Mouse (Mus musculus) midbrain, postnatal 0 days (tissue): ENCODE results near the gene Ctrc. TPM values are rescaled to one million over a fixed set of nuclear protein-coding genes. Genes with fewer than 3 reads are reported as not detected.

ENCODE experiments used
- ATAC-seq: fragments of 200-750 bp; cut with Nextera tagmentation; 2 replicates; pipeline ENCODE4 v1.8.0; 2017; ENCODE audit warnings: moderate number of reproducible peaks, mild to moderate bottlenecking, moderate TSS enrichment, moderate library complexity; ENCODE audit not compliant: low FRiP score
- DNase-seq: peaks from one replicate; pipeline ENCODE4 v3.0.0-alpha.2; 2015; ENCODE audit warnings: low spot score
- H3K27ac ChIP-seq: fragments of 300-500 bp; sonication (generic); 2 replicates; pipeline ENCODE4 v1.5.1; 2014; ENCODE audit warnings: low read depth, mild to moderate bottlenecking, low read length, mixed read lengths
- H3K27me3 ChIP-seq: fragments of 300-500 bp; sonication (generic); 2 replicates; pipeline ENCODE4 v1.6.1; 2014; ENCODE audit warnings: low read length, control low read depth, mixed read lengths; ENCODE audit not compliant: insufficient read depth
- H3K36me3 ChIP-seq: fragments of 300-500 bp; sonication (generic); 2 replicates; pipeline ENCODE4 v1.6.1; 2014; ENCODE audit warnings: low read length, control low read depth, mixed read lengths; ENCODE audit not compliant: insufficient read depth
- H3K4me1 ChIP-seq: fragments of 300-500 bp; sonication (generic); 2 replicates; pipeline ENCODE4 v1.6.1; 2014; ENCODE audit warnings: mild to moderate bottlenecking, control low read depth, antibody characterized with exemption, low read length, mixed read lengths; ENCODE audit not compliant: insufficient read depth
- H3K4me2 ChIP-seq: fragments of 300-500 bp; sonication (generic); 2 replicates; pipeline ENCODE4 v1.6.1; 2014; ENCODE audit warnings: low read depth, mild to moderate bottlenecking, low read length, mixed read lengths; ENCODE audit not compliant: poor library complexity, severe bottlenecking
- H3K4me3 ChIP-seq: fragments of 300-500 bp; sonication (generic); 2 replicates; pipeline ENCODE4 v1.5.1; 2014; ENCODE audit warnings: low read depth, mild to moderate bottlenecking, low read length, moderate library complexity
- H3K9ac ChIP-seq: fragments of 300-500 bp; sonication (generic); replicated peaks from 2 replicates; pipeline ENCODE4 v1.6.1; 2014; ENCODE audit warnings: mild to moderate bottlenecking, low read length, moderate library complexity, mixed read lengths; ENCODE audit not compliant: poor library complexity, severe bottlenecking
- H3K9me3 ChIP-seq: fragments of 300-500 bp; sonication (generic); 2 replicates; pipeline ENCODE4 v1.6.1; 2016; ENCODE audit warnings: low read length, control low read depth
- CTCF ChIP-seq: IDR thresholded peaks from 2 replicates; pipeline ENCODE4 v1.5.1; 2016; ENCODE audit warnings: antibody characterized with exemption, mild to moderate bottlenecking
- WGBS: fragments of 180-500 bp; shearing (Covaris S2); extraction: QIAGEN DNeasy Blood & Tissue Kit; methylation state at CpG from one replicate; pipeline ENCODE4 v1.1.7; 2014; 5-methylcytosine and 5-hydroxymethylcytosine counted together
- polyA plus RNA-seq: library from polyadenylated mRNA; unstranded; fragments of >200 nt; fragmentation: Nextera tagmentation; extraction: Ambion mirVana; gene quantifications from 2 replicates; pipeline ENCODE4 v1.2.1, GENCODE M21; 2015
- total RNA-seq: library from RNA; depleted of rRNA; stranded (reverse); fragments of >200 nt; gene quantifications from 2 replicates; pipeline ENCODE4 v1.2.3, GENCODE M21; 2014

Gene Ctrc
- total and polyA plus RNA-seq, 2 experiments from 2014 or later: not detected

GRCm38 (mm10) chr4:141860246-141860841 lies 14.2 kb upstream of the Ctrc start:
- Histone ChIP-seq H3K27me3 (no peaks in the 10 kb centered on the region), H3K4me3 (no peak overlapping the region), H3K9ac (no peak overlapping the region), H3K36me3 (peaks cover 17% of the 10 kb centered on the region), H3K4me1 (no peaks in the 10 kb centered on the region), H3K9me3 (no peaks in the 10 kb centered on the region), H3K27ac (no peak overlapping the region), H3K4me2 (no peak overlapping the region)
- no peak for TF ChIP-seq CTCF
- ATAC-seq (no peak), DNase-seq (no peak)
- WGBS: 67% methylated on average over 19 of the region's 19 CpGs

GRCm38 (mm10) chr4:141859351-141859750 lies 13.2 kb upstream of the Ctrc start:
- Histone ChIP-seq H3K36me3 (peaks cover 17% of the 10 kb centered on the region), H3K9ac (no peak overlapping the region), H3K4me2 (no peak overlapping the region), H3K4me1 (no peaks in the 10 kb centered on the region), H3K9me3 (no peaks in the 10 kb centered on the region), H3K27me3 (no peaks in the 10 kb centered on the region), H3K4me3 (no peak overlapping the region), H3K27ac (no peak overlapping the region)
- 95% methylated on average over 13 of the region's 14 CpGs for WGBS
- DNase-seq: no peak
- ATAC-seq: no peak
- no peak for TF ChIP-seq CTCF

GRCm38 (mm10) chr4:141858501-141858900 lies 12.3 kb upstream of the Ctrc start:
- ATAC-seq (no peak), DNase-seq (no peak)
- TF ChIP-seq CTCF: no peak
- Histone ChIP-seq H3K36me3 (peaks cover 17% of the 10 kb centered on the region), H3K27ac (no peak overlapping the region), H3K4me2 (no peak overlapping the region), H3K9me3 (no peaks in the 10 kb centered on the region), H3K27me3 (no peaks in the 10 kb centered on the region), H3K4me3 (no peak overlapping the region), H3K9ac (no peak overlapping the region), H3K4me1 (no peaks in the 10 kb centered on the region)
- WGBS: 87% methylated on average over 20 of the region's 20 CpGs

GRCm38 (mm10) chr4:141857422-141857930 lies 11.3 kb upstream of the Ctrc start:
- no peak overlapping the region for H3K4me2 ChIP-seq
- no peaks in the 10 kb centered on the region for H3K9me3 ChIP-seq
- DNase-seq (peak; percentile 80), ATAC-seq (peak; percentile 77)
- peak; percentile 98 for TF ChIP-seq CTCF
- H3K9ac ChIP-seq: no peak overlapping the region
- no peak overlapping the region for H3K4me3 ChIP-seq
- WGBS: 10% methylated on average over 10 of the region's 10 CpGs
- no peaks in the 10 kb centered on the region for H3K27me3 ChIP-seq
- H3K36me3 ChIP-seq: peaks cover 17% of the 10 kb centered on the region
- H3K27ac ChIP-seq: no peak overlapping the region
- no peaks in the 10 kb centered on the region for H3K4me1 ChIP-seq

GRCm38 (mm10) chr4:141853437-141853836 lies 7.3 kb upstream of the Ctrc start:
- ATAC-seq (no peak), DNase-seq (peak; percentile 71)
- no peaks in the 10 kb centered on the region for H3K36me3 ChIP-seq
- no peak overlapping the region for H3K4me3 ChIP-seq
- H3K27ac ChIP-seq: no peak overlapping the region
- 72% methylated on average over 9 of the region's 9 CpGs for WGBS
- no peaks in the 10 kb centered on the region for H3K27me3 ChIP-seq
- no peak overlapping the region for H3K4me2 ChIP-seq
- no peak overlapping the region for H3K9ac ChIP-seq
- no peaks in the 10 kb centered on the region for H3K9me3 ChIP-seq
- H3K4me1 ChIP-seq: no peaks in the 10 kb centered on the region
- TF ChIP-seq CTCF: peak; percentile 85

- Histone ChIP-seq H3K9me3 (no peaks in the 10 kb centered on the region), H3K36me3 (no peaks in the 10 kb centered on the region), H3K27ac (no peak overlapping the region), H3K4me1 (no peaks in the 10 kb centered on the region), H3K27me3 (no peaks in the 10 kb centered on the region), H3K9ac (no peak overlapping the region), H3K4me3 (no peak overlapping the region), H3K4me2 (no peak overlapping the region)
- no peak for ATAC-seq
- 69% methylated on average over 5 of the region's 5 CpGs for WGBS
- TF ChIP-seq CTCF: no peak
- DNase-seq: no peak
These were observed 11.5 kb downstream of the Ctrc start for GRCm38 (mm10) chr4:141834536-141835095.
